In genomic region chr2:124948263-124948781, GRCm38 (mm10) we compare ENCODE assay signal across 25 mouse cellular contexts.
A peak's percentile ranks its signal among the peaks of the same experiment; 100 is the strongest.
DNase-seq lines count a peak whose midpoint lies in the region; ATAC-seq and TF ChIP-seq lines count a peak whose summit lies in the region.
"Had no signal": no experiment of that assay in that cellular context is flagged by ENCODE, and none has a peak within 500 bp of the region (broad histone marks: within the 10 kb centered on the region; RNA-seq: fewer than 3 reads in every experiment).

No protein-coding gene starts in this region.

- no peaks in the 10 kb centered on the region for H3K9me3 ChIP-seq in neural tube, embryonic 11.5 days (ENCODE audit: control insufficient read depth, low read length)
- H3K9me3 ChIP-seq in neural tube, embryonic 15.5 days (replicated peaks) = no peaks in the 10 kb centered on the region
- H3K9me3 ChIP-seq in hindbrain, embryonic 15.5 days = no peaks in the 10 kb centered on the region
- H3K9me3 ChIP-seq: embryonic facial prominence, embryonic 10.5 days; forebrain, embryonic 10.5 days; limb, embryonic 13.5 days; liver, embryonic 12.5 days; lung, embryonic 15.5 days; neural tube, embryonic 12.5 days had no signal

- no peaks in the 10 kb centered on the region; the same call in 1 of the 2 replicates for H3K4me1 ChIP-seq in kidney, adult 2 months (ENCODE audit: control insufficient read depth, insufficient read depth, low read length)
- no peaks in the 10 kb centered on the region for H3K4me1 ChIP-seq in lung, adult 2 months (ENCODE audit: control insufficient read depth, insufficient read depth, low read length)
- H3K4me1 ChIP-seq in neural tube, embryonic 11.5 days (ENCODE audit: control insufficient read depth, insufficient read depth, low read length) = peaks cover 11% of the 10 kb centered on the region; the same call in 1 of the 2 replicates
- peaks cover 18% of the 10 kb centered on the region; the same call in 1 of the 2 replicates for H3K4me1 ChIP-seq in neural tube, embryonic 15.5 days
- peaks cover 9% of the 10 kb centered on the region; the same call in 1 of the 2 replicates for H3K4me1 ChIP-seq in hindbrain, embryonic 15.5 days (replicated peaks)
- H3K4me1 ChIP-seq: liver, embryonic 12.5 days; lung, embryonic 15.5 days had no signal

- H3K36me3 ChIP-seq in kidney, adult 2 months (ENCODE audit: control insufficient read depth, insufficient read depth, low read length) = no peaks in the 10 kb centered on the region
- H3K36me3 ChIP-seq in neural tube, embryonic 11.5 days (ENCODE audit: control insufficient read depth, insufficient read depth, low read length) = no peaks in the 10 kb centered on the region
- no peaks in the 10 kb centered on the region for H3K36me3 ChIP-seq in neural tube, embryonic 15.5 days
- no peaks in the 10 kb centered on the region for H3K36me3 ChIP-seq in hindbrain, embryonic 15.5 days
- H3K36me3 ChIP-seq: embryonic facial prominence, embryonic 10.5 days; forebrain, embryonic 10.5 days; limb, embryonic 13.5 days; liver, embryonic 12.5 days; lung, embryonic 15.5 days; neural tube, embryonic 12.5 days had no signal

- H3K27ac ChIP-seq in kidney, adult 2 months (ENCODE audit: insufficient read depth, low read depth, low read length) = peak overlapping the region; percentile 86
- H3K27ac ChIP-seq in neural tube, embryonic 11.5 days (ENCODE audit: low read depth, low read length) = no peak overlapping the region
- no peak overlapping the region for H3K27ac ChIP-seq in neural tube, embryonic 15.5 days (replicated peaks)
- no peak overlapping the region for H3K27ac ChIP-seq in hindbrain, embryonic 15.5 days (replicated peaks)
- H3K27ac ChIP-seq: embryonic facial prominence, embryonic 10.5 days; forebrain, embryonic 10.5 days; limb, embryonic 13.5 days; liver, embryonic 12.5 days; lung, embryonic 15.5 days; macrophage; neural tube, embryonic 12.5 days had no signal

- no peak for TF ChIP-seq POLR2A in kidney, adult 2 months (IDR thresholded peaks at IDR 0.05; ENCODE audit: low read depth, low read length)
- TF ChIP-seq POLR2A in lung, adult 2 months (IDR thresholded peaks at IDR 0.05; ENCODE audit: borderline replicate concordance, extremely low read depth, low read depth, low read length) = no peak

- DNase-seq in kidney, adult 2 months = no peak
- DNase-seq in kidney, adult 9 months = no peak
- DNase-seq in lung, postnatal 36 days = peak; percentile 10
- DNase-seq in lung, adult 2 months = no peak
- DNase-seq in neural tube, embryonic 11.5 days (ENCODE audit: low spot score) = no peak
- no peak for DNase-seq in adrenal gland, adult 18-20 months (ENCODE audit: low spot score in 2 of 2)
- DNase-seq: adrenal gland, postnatal 10 days; cerebellum, adult 18-20 months; cerebellum, postnatal 14 days; forebrain, postnatal 0 days; gastrocnemius, postnatal 14 days; heart, adult 11 months; layer of hippocampus, adult 9-11 months had no signal

- ATAC-seq in neural tube, embryonic 11.5 days (ENCODE audit: insufficient read depth, low FRiP score, low TSS enrichment) = 0 out of 2 replicates have a peak, but pooled peaks have one; percentile 28
- no peak for ATAC-seq in neural tube, embryonic 15.5 days (ENCODE audit: low FRiP score)
- peak; percentile 19; the same call in 1 of the 2 replicates for ATAC-seq in hindbrain, embryonic 15.5 days (ENCODE audit: low FRiP score, low read depth)
- ATAC-seq: activated CD4-positive, CD25-positive, alpha-beta regulatory T cell, adult 4 months; forebrain, postnatal 0 days; intestine, embryonic 16.5 days; liver, embryonic 12.5 days had no signal

- H3K4me3 ChIP-seq in kidney, adult 2 months (ENCODE audit: insufficient read depth, low read depth, low read length) = no peak overlapping the region
- H3K4me3 ChIP-seq in lung, adult 2 months (replicated peaks; ENCODE audit: extremely low read depth, low read depth, low read length) = no peak overlapping the region
- H3K4me3 ChIP-seq in neural tube, embryonic 11.5 days (ENCODE audit: low read depth, low read length) = no peak overlapping the region
- H3K4me3 ChIP-seq in neural tube, embryonic 15.5 days (replicated peaks) = no peak overlapping the region
- H3K4me3 ChIP-seq in hindbrain, embryonic 15.5 days = no peak overlapping the region
- H3K4me3 ChIP-seq: embryonic facial prominence, embryonic 10.5 days; forebrain, embryonic 10.5 days; limb, embryonic 13.5 days; liver, embryonic 12.5 days; lung, embryonic 15.5 days; neural tube, embryonic 12.5 days had no signal

- H3K4me2 ChIP-seq in neural tube, embryonic 11.5 days (ENCODE audit: low read depth) = no peak overlapping the region
- no peak overlapping the region for H3K4me2 ChIP-seq in neural tube, embryonic 15.5 days
- no peak overlapping the region for H3K4me2 ChIP-seq in hindbrain, embryonic 15.5 days
- H3K4me2 ChIP-seq: heart, embryonic 11.5 days; limb, embryonic 13.5 days; liver, embryonic 12.5 days; lung, embryonic 15.5 days; neural tube, embryonic 12.5 days had no signal

- WGBS in kidney, adult 2 months = 35% methylated on average over 2 of the region's 2 CpGs
- WGBS in lung, adult 2 months = 62% methylated on average over 2 of the region's 2 CpGs
- 36% methylated on average over 2 of the region's 2 CpGs for WGBS in neural tube, embryonic 11.5 days
- 15% methylated on average over 2 of the region's 2 CpGs for WGBS in neural tube, embryonic 15.5 days
- WGBS in hindbrain, embryonic 15.5 days = 26% methylated on average over 2 of the region's 2 CpGs

- TF ChIP-seq CTCF in kidney, adult 2 months (conservative IDR thresholded peaks at IDR 0.05; ENCODE audit: insufficient read depth, insufficient read length, low read depth, low read length) = no peak
- no peak for TF ChIP-seq CTCF in lung, adult 2 months (IDR thresholded peaks at IDR 0.05; ENCODE audit: insufficient read depth, low read length)

- no peaks in the 10 kb centered on the region for H3K27me3 ChIP-seq in kidney, adult 2 months (replicated peaks; ENCODE audit: control insufficient read depth, insufficient read depth, low read length)
- H3K27me3 ChIP-seq in neural tube, embryonic 11.5 days (ENCODE audit: control insufficient read depth, insufficient read depth, low read length) = no peaks in the 10 kb centered on the region
- no peaks in the 10 kb centered on the region for H3K27me3 ChIP-seq in neural tube, embryonic 15.5 days (replicated peaks)
- H3K27me3 ChIP-seq in hindbrain, embryonic 15.5 days = no peaks in the 10 kb centered on the region
- H3K27me3 ChIP-seq: liver, embryonic 12.5 days; lung, embryonic 15.5 days had no signal

- H3K9ac ChIP-seq in neural tube, embryonic 11.5 days (ENCODE audit: low read length) = no peak overlapping the region
- no peak overlapping the region for H3K9ac ChIP-seq in neural tube, embryonic 15.5 days (replicated peaks)
- no peak overlapping the region for H3K9ac ChIP-seq in hindbrain, embryonic 15.5 days
- H3K9ac ChIP-seq: forebrain, postnatal 0 days; limb, embryonic 13.5 days; liver, embryonic 12.5 days; lung, embryonic 15.5 days; neural tube, embryonic 12.5 days had no signal
